Mouse (Mus musculus) small intestine, adult 2 months (tissue): ENCODE measurements around the gene Lrp10. TPM values are rescaled to one million over a fixed set of nuclear protein-coding genes. Genes with fewer than 3 reads are reported as not detected.

Experiments
- H3K27ac ChIP-seq: fragments of 200-500 bp; 2 replicates; pipeline ENCODE4 v1.5.1; 2012; ENCODE audit warnings: low read depth, low read length, control low read depth, inconsistent platforms; ENCODE audit not compliant: insufficient read depth
- H3K27me3 ChIP-seq: fragments of 200-500 bp; 2 replicates; pipeline ENCODE4 v1.6.1; 2012; ENCODE audit warnings: mild to moderate bottlenecking, moderate library complexity, low read length, inconsistent platforms; ENCODE audit not compliant: control insufficient read depth, insufficient read depth
- H3K36me3 ChIP-seq: fragments of 200-500 bp; 2 replicates; pipeline ENCODE4 v1.6.1; 2012; ENCODE audit warnings: mild to moderate bottlenecking, low read length, control low read depth, inconsistent platforms; ENCODE audit not compliant: control insufficient read depth, insufficient read depth
- H3K4me1 ChIP-seq: fragments of 200-500 bp; 2 replicates; pipeline ENCODE4 v1.6.1; 2012; ENCODE audit warnings: low read length, inconsistent platforms, mixed read lengths; ENCODE audit not compliant: control insufficient read depth, insufficient read depth, insufficient read length
- H3K4me3 ChIP-seq: fragments of 200-500 bp; 2 replicates; pipeline ENCODE4 v1.5.1; 2012; ENCODE audit warnings: low read depth, mild to moderate bottlenecking, control low read depth, inconsistent platforms, low read length, moderate library complexity
- CTCF ChIP-seq: fragments of 200-500 bp; IDR thresholded peaks from 2 replicates; pipeline ENCODE4 v1.5.1; 2012; ENCODE audit warnings: low read depth, mild to moderate bottlenecking, control low read depth, inconsistent platforms, low read length, moderate library complexity, mixed read lengths; ENCODE audit not compliant: insufficient replicate concordance, insufficient read length; ENCODE audit errors: extremely low read depth
- POLR2A ChIP-seq: fragments of 200-500 bp; IDR thresholded peaks from 2 replicates; pipeline ENCODE4 v1.6.1; 2012; ENCODE audit warnings: low read depth, mild to moderate bottlenecking, control low read depth, inconsistent platforms, low read length, moderate library complexity
- WGBS: fragments of 180-500 bp; shearing (Covaris S2); methylation state at CpG from one replicate; pipeline ENCODE4 v1.1.7; 2018; 5-methylcytosine and 5-hydroxymethylcytosine counted together
- polyA plus RNA-seq: library from polyadenylated mRNA; depleted of rRNA; stranded (reverse); fragments of >200 nt; gene quantifications from 2 replicates; pipeline ENCODE4 v1.2.3, GENCODE M21; 2012

The Lrp10 gene
- polyA plus RNA-seq, 1 experiment = 303 TPM

- H3K4me3 ChIP-seq = no peak overlapping the region
- H3K27me3 ChIP-seq = no peaks in the 10 kb centered on the region
- peaks cover 5% of the 10 kb centered on the region; the same call in 1 of the 2 replicates for H3K36me3 ChIP-seq
- no peak for TF ChIP-seq CTCF
- no peak for TF ChIP-seq POLR2A
- 27% methylated on average over 1 of the region's 1 CpGs for WGBS
- no peak overlapping the region for H3K27ac ChIP-seq
- no peaks in the 10 kb centered on the region; the same call in 1 of the 2 replicates for H3K4me1 ChIP-seq
Measured at GRCm38 (mm10) chr14:54424634-54425033, 39.3 kb upstream of the Lrp10 start.

GRCm38 (mm10) chr14:54425540-54425939 lies 38.4 kb upstream of the Lrp10 start:
- H3K4me1 ChIP-seq = peaks cover 1% of the 10 kb centered on the region; the same call in 1 of the 2 replicates
- TF ChIP-seq CTCF = no peak
- H3K36me3 ChIP-seq = peaks cover 5% of the 10 kb centered on the region; the same call in 1 of the 2 replicates
- H3K27me3 ChIP-seq = no peaks in the 10 kb centered on the region
- no peak overlapping the region for H3K4me3 ChIP-seq
- no peak overlapping the region for H3K27ac ChIP-seq
- 86% methylated on average over 1 of the region's 1 CpGs for WGBS

GRCm38 (mm10) chr14:54426003-54426688 lies 37.8 kb upstream of the Lrp10 start:
- peaks cover 3% of the 10 kb centered on the region; the same call in 1 of the 2 replicates for H3K4me1 ChIP-seq
- peak overlapping the region; percentile 71 for H3K4me3 ChIP-seq
- H3K27ac ChIP-seq = peak overlapping the region; percentile 85
- peaks cover 5% of the 10 kb centered on the region; the same call in 1 of the 2 replicates for H3K36me3 ChIP-seq
- TF ChIP-seq CTCF = no peak
- no peak for TF ChIP-seq POLR2A
- 29% methylated on average over 14 of the region's 14 CpGs for WGBS
- no peaks in the 10 kb centered on the region for H3K27me3 ChIP-seq

DNA sequence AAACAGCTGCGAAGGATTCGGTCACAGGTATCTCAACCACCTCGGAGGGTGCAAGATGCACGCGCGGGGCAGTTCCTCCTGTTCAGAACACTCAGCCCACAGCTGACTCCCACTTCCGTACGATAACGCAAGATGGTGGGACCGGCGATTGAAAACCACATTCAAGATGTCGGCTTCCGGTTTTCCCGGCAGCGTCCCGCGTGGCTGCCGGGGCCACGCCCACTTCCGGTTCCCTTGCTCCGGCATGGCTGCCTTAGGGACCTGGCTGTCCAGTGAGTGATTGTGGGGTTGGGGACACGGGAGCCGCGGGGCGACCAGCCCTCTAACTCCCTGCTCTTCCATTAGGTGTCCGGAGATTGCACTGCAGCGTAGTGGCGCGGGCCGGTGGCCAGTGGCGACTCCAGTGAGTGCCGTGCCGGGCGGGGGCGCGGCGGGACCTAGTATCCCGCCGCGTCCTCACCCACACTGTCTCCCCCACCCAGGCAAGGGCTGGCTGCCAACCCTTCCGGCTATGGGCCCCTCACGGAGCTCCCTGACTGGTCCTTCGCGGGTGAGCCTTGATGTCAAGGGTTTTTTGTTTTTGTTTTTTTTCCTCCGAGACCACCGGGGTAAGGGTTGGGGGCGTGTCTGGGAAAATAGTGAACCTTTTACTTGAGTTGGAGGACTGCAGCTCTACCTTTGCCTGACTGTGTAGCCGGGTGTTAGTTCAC lies 37.1 kb upstream of the Lrp10 start, which contains the start of gene Mrpl52:
TSS of gene Mrpl52 (plus strand) at position 221 of the 710 bp plus-strand sequence.
- H3K27me3 ChIP-seq = no peaks in the 10 kb centered on the region; the same call in 1 of the 2 replicates
- peak within 1 kb of the TSS; percentile 85 for H3K27ac ChIP-seq
- H3K4me1 ChIP-seq = peaks cover 3% of the 10 kb centered on the region; the same call in 1 of the 2 replicates
- H3K36me3 ChIP-seq = peaks cover 5% of the 10 kb centered on the region; the same call in 1 of the 2 replicates
- TF ChIP-seq POLR2A (peak; percentile 77), CTCF (no peak)
- WGBS = under 1% methylated on average over 48 of the region's 48 CpGs
- H3K4me3 ChIP-seq = peak within 1 kb of the TSS; percentile 71

- TF ChIP-seq CTCF = no peak
- no peak for TF ChIP-seq POLR2A
- Histone ChIP-seq H3K36me3 (peaks cover 5% of the 10 kb centered on the region; the same call in 1 of the 2 replicates), H3K27ac (no peak overlapping the region), H3K4me3 (no peak overlapping the region), H3K4me1 (peaks cover 6% of the 10 kb centered on the region), H3K27me3 (no peaks in the 10 kb centered on the region; the same call in 1 of the 2 replicates)
- 75% methylated on average over 7 of the region's 7 CpGs for WGBS
Measured at GRCm38 (mm10) chr14:54427696-54428095, 36.2 kb upstream of the Lrp10 start.

- WGBS = 80% methylated on average over 5 of the region's 5 CpGs
- no peak overlapping the region for H3K27ac ChIP-seq
- H3K4me1 ChIP-seq = peaks cover 7% of the 10 kb centered on the region
- H3K4me3 ChIP-seq = no peak overlapping the region
- no peaks in the 10 kb centered on the region; the same call in 1 of the 2 replicates for H3K27me3 ChIP-seq
- TF ChIP-seq POLR2A = no peak
- TF ChIP-seq CTCF = no peak
- H3K36me3 ChIP-seq = peaks cover 5% of the 10 kb centered on the region; the same call in 1 of the 2 replicates
Measured at GRCm38 (mm10) chr14:54428421-54428820, 35.5 kb upstream of the Lrp10 start.

DNA sequence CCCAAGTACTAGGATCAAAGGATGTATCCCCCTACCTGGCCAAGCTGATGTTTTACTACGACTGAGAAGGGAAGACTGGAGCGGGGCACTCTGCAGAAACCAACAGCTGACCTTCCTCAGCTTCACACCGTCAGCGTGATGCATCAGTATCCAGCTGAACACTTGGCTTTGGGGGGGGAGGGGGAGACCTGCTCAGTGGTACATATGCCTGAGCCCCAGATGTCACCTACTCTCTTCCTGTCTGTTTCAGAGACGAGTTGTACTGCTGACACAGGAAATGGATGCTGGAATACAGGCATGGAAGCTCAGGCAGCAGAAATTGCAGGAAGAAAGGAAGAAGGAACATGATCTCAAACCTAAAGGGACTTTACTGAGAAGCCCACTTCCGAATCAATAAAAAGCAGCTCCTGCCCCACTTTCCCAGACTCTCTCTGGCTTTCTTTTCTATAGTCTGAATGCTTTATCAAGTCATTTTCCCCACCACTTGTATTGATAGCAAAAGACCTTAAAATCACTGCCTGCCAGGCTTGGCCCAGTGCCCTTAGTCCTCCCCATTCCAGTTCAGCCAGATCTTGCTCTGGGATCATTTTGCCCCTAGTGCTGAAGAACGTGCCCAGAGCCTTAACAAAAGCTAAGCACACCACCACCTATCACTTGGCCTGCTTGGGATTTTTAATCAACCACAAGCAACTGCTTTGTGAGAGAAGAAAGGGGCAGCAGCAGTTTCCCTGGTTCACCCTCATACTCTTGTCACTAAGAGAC lies 34.4 kb upstream of the Lrp10 start:
- no peak overlapping the region for H3K4me3 ChIP-seq
- 41% methylated on average over 7 of the region's 7 CpGs for WGBS
- H3K27ac ChIP-seq = peak overlapping the region; percentile 83
- no peaks in the 10 kb centered on the region; the same call in 1 of the 2 replicates for H3K27me3 ChIP-seq
- TF ChIP-seq POLR2A (no peak), CTCF (no peak)
- H3K36me3 ChIP-seq = peaks cover 5% of the 10 kb centered on the region; the same call in 1 of the 2 replicates
- H3K4me1 ChIP-seq = peaks cover 11% of the 10 kb centered on the region
